ENCODE assay signal across 16 mouse cellular contexts in the genomic region with DNA sequence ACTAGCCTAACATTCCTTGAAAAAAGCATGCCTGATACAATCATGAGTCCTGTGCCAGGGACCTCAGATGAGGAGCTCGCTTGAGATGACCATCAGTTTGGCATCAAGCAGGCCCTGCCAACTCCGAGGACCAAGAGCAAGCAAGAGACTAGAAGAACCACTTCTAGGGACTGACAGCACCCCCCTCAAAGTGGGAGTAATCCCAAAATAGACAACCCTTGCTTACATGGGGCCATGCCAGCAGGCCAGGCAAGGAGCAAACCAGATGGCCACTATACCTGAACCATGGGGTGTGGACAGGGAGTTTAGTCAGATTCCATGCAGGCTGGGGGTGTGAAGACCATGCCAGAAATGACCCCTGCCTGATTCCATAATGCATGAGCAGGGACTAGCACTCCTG.
"Had no signal": no experiment of that assay in that cellular context is flagged by ENCODE, and none has a peak within 500 bp of the region (broad histone marks: within the 10 kb centered on the region; RNA-seq: fewer than 3 reads in every experiment).

No protein-coding gene starts in this region.

- H3K27ac ChIP-seq: kidney, postnatal 0 days; limb, embryonic 15.5 days; liver, embryonic 12.5 days; midbrain, embryonic 15.5 days; neural tube, embryonic 13.5 days; stomach, embryonic 15.5 days had no signal

- H3K4me3 ChIP-seq: limb, embryonic 15.5 days; liver, embryonic 12.5 days; megakaryocyte, embryonic 14.5 days; midbrain, embryonic 15.5 days; neural tube, embryonic 13.5 days; stomach, embryonic 15.5 days had no signal

- H3K9me3 ChIP-seq: limb, embryonic 15.5 days; liver, embryonic 12.5 days; megakaryocyte, embryonic 14.5 days; midbrain, embryonic 15.5 days; neural tube, embryonic 13.5 days; stomach, embryonic 15.5 days had no signal

- H3K36me3 ChIP-seq: limb, embryonic 15.5 days; liver, embryonic 12.5 days; midbrain, embryonic 15.5 days; neural tube, embryonic 13.5 days; stomach, embryonic 15.5 days had no signal

- H3K4me2 ChIP-seq: limb, embryonic 15.5 days; liver, embryonic 12.5 days; lung, embryonic 14.5 days; midbrain, embryonic 11.5 days; midbrain, embryonic 15.5 days; neural tube, embryonic 13.5 days; stomach, embryonic 15.5 days had no signal

- H3K9ac ChIP-seq: limb, embryonic 15.5 days; liver, embryonic 12.5 days; lung, embryonic 14.5 days; midbrain, embryonic 15.5 days; neural tube, embryonic 13.5 days; stomach, embryonic 15.5 days had no signal

- H3K27me3 ChIP-seq: limb, embryonic 15.5 days; liver, embryonic 12.5 days; midbrain, embryonic 15.5 days; neural tube, embryonic 13.5 days; stomach, embryonic 15.5 days had no signal

- ATAC-seq: liver, embryonic 12.5 days; midbrain, embryonic 15.5 days had no signal

- DNase-seq: kidney, postnatal 36 days; layer of hippocampus, adult 9-11 months; layer of hippocampus, postnatal 36 days; lung, embryonic 14.5 days; lung, postnatal 10 days; lung, postnatal 4 days; retina, postnatal 1 day; thymus, postnatal 36 days had no signal

- H3K4me1 ChIP-seq: limb, embryonic 15.5 days; liver, embryonic 12.5 days; megakaryocyte, embryonic 14.5 days; midbrain, embryonic 15.5 days; neural tube, embryonic 13.5 days; stomach, embryonic 15.5 days had no signal
